Mouse (Mus musculus): ENCODE measurements around the gene Stxbp4. TPM values are rescaled to one million over a fixed set of nuclear protein-coding genes. Genes with fewer than 3 reads are reported as not detected.

Gene Stxbp4
- polyA plus RNA-seq, 1 experiment = 3.1 TPM

DNA sequence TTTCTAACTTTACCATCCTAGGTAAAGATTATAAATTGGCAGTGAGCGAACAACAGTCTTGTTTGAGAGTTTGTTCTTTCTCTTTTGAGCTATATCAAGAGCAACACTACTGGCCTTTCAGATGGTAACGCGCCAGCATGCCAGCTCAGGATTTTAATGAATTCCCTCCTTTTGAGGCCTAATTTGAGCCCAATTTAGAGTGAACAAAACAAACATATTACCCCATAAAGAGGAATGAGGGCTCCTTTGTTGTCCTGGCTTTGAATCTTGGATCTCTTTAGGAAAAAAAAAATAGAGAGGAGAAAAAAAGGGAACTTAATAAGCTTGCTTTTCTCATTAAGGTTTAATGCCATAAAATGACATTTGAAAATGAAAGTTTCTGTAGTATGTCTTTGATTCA, 197.0 kb downstream of the Stxbp4 start:
- no peak for TF ChIP-seq POLR2A (IDR thresholded peaks at IDR 0.05; ENCODE audit: borderline replicate concordance, low read depth, low read length)
- TF ChIP-seq CTCF (IDR thresholded peaks at IDR 0.05; ENCODE audit: low read depth, low read length) = no peak
- Histone ChIP-seq H3K4me1 (ENCODE audit: control insufficient read depth, insufficient read depth, low read length) (no peaks in the 10 kb centered on the region), H3K4me3 (ENCODE audit: insufficient read depth, low read length) (no peak overlapping the region), H3K27ac (ENCODE audit: insufficient read depth, low read depth, low read length) (no peak overlapping the region)

DNA sequence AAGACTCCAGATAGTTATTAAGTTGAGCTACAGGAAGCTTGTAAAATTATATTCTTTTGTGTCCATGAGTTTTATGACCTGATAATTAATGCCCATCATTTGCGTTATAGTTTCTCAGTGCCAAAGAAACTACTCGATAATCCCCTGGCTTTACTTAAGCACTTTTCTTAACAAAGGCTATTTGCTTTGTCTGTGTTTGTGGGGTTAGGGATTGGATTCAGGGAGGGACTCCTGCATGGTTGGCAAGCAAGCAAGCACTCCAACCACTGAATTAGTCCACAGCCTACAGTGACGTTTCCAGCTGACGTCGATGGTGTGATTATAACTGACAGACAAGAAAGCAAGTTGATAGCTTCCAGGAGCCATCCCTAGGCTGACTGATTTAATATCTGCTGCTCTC, 199.1 kb downstream of the Stxbp4 start:
- Histone ChIP-seq H3K27ac (ENCODE audit: insufficient read depth, low read depth, low read length) (no peak overlapping the region), H3K4me3 (ENCODE audit: insufficient read depth, low read length) (no peak overlapping the region), H3K4me1 (ENCODE audit: control insufficient read depth, insufficient read depth, low read length) (no peaks in the 10 kb centered on the region)
- no peak for TF ChIP-seq POLR2A (IDR thresholded peaks at IDR 0.05; ENCODE audit: borderline replicate concordance, low read depth, low read length)
- TF ChIP-seq CTCF (IDR thresholded peaks at IDR 0.05; ENCODE audit: low read depth, low read length) = no peak

Other genes with a start within 250 kb of the Stxbp4 start
- gene Hlf, start 247.2 kb downstream of the Stxbp4 start, polyA plus RNA-seq (2012; ENCODE audit: insufficient read depth, insufficient read length, missing spikeins) = not detected in 2 replicates
- 9.7 and 10.3 TPM in 2 replicates for gene Cox11, start 89 bp upstream of the Stxbp4 start, polyA plus RNA-seq (2012; ENCODE audit: insufficient read depth, insufficient read length, missing spikeins)
- 1.7 TPM in 2 replicates for gene Tom1l1, start 50.3 kb upstream of the Stxbp4 start, polyA plus RNA-seq (2012; ENCODE audit: insufficient read depth, insufficient read length, missing spikeins)